Mouse (Mus musculus): ENCODE results near the gene Gm11639.

The Gm11639 gene

DNA sequence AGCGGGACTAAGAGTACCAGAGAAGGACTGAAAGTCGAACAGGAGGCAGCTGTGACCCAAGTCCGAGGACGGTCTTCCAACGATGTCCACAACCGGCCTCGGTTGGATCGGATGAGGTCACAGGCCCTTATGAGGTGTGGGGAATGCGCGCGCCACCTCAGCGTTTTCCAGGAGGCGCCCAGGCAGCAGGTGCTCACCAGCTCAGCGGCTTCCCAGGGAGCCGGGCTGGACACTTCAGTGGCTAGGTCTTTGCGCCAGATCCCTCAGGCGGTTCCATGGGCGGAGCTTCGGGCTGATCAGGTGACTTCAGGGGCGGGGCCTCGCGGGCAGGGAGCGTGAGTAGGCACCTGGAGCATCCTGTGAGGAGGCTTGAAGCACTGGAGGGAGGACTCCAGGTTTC lies at the start of gene Gm11639:
TSS of gene Gm11639 (plus strand) at position 160 of the 400 bp plus-strand sequence.
- no peak for DNase-seq

DNA sequence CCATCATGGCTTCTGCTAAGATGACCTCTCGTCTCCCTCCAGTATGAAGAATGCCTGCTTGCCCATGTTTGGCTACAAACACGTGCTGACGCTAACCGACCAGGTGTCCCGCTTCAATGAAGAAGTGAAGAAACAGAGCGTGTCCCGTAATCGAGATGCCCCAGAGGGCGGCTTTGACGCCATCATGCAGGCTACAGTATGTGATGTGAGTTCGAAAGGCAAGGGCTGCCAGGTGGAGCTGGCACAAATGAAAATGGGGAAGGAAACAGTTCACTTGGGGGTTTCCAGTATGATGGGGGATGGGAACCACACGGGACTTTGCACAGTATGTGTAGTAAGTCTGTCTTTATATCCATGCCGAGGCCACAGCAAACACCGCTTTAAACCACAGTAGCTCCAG lies 48.5 kb upstream of the Gm11639 start:
- no peak for DNase-seq

DNA sequence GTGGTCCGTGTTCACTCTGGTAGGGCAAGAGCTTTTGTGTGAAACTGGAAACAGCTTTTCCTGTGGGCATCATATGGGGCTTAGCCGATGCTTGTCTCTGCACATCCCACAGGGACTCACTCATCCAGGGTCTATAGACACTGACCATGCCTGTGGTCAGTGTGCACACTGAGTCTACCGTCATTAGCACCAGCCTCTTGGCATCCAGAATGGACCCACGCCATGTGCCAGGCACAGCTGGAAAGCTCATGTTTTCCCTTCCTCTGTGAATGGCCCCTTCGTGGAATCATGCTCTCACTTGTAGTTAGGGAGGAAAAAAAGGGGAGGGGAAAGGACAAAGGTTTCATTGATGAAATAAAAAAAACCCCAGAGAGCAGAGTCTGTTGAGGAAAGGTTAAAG lies 47.5 kb upstream of the Gm11639 start:
- no peak for DNase-seq

DNA sequence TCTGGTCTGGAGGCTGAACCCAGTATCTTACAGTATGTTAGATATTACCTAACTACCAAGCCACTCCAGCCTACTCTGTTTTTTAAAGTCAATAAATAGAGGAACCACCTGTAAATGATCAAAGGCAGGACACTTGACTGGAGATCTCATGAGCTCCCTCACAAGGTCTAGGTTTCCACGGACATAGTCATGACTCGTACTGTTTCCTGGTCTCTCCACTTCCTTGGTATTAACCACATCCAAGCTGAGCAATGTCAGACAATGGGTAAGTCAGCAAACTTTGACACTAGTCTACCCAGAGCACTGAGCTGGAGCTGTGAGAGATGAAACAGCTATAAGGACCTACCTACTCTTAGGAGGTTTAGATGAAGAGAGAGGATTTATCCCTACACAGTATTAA lies 46.6 kb upstream of the Gm11639 start:
- no peak for DNase-seq

DNA sequence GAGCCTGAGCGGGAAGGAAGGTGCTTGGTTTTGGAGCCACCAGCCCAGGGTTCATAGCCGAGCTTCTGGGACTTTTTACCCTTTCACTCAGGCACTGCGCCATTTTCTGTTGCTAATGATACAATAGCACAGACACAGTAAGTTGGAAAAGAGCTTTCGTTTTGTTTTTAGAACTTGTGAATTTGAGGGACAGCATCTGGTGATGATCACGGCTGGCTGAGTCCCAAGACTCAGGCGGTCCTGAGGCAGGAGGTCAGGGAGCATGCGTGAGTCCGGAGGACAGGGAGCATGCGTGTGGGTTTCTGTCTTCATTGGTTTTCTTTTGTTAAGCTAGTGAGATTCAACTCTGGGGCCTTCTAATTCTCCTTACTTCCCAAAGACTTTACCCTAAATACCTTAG lies 45.9 kb upstream of the Gm11639 start:
- DNase-seq, result no peak

DNA sequence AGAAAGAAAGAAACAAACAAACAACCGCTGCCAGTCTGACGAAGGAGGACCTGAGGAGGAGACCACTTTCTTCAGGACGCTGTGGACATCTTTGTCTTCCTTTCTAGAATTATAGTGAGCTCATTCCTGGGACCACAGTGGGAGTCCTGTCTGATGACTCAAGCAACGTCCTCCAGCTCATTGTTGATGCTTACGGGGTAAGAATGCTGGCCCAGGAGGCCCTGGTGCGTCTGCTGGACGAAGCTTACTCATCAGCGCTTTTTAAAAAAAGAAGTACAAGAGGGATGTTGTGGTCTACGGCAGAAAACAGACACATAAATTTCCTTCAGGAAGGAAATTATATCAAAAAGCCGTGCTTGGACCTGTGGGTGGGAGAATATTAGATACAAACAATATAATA lies 44.6 kb upstream of the Gm11639 start:
- no peak for DNase-seq

DNA sequence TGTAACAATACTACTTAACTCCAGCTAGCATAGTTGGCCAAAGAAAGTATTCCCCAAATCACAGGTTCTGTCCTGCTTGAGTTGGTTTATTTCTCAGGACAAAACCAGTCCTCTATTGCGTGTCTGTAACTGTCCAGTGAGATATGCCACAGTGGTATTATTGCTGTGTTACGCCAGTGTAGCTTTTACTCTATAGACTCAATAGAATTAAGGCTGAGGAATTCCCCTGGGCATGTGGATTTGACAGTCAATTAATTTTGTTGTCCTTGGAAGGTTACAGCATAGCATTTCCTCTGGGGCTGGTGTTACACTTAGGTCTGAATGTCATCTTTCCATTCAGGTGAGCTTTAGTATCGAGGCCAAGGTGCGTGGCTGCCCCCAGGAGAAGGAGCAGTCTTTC lies 42.3 kb upstream of the Gm11639 start:
- no peak for DNase-seq

DNA sequence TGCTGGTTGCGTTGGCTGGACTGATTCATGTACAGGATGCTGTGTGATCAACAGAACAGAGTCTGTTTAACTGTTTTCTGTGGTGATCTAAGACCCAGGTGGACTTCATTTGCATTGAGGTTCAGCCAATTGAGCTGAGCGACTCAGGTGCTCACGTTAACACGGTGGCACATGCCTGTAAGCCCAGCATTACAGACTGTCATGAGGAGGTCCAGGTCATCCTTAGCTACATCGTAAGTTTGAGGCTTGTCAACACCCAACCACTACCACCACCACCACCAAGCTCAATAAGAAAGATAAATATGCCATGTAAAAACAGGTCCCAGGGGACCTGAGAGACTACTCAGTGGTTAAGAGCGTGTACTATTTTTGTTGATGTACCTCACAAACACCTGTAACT lies 40.1 kb upstream of the Gm11639 start:
- no peak for DNase-seq

DNA sequence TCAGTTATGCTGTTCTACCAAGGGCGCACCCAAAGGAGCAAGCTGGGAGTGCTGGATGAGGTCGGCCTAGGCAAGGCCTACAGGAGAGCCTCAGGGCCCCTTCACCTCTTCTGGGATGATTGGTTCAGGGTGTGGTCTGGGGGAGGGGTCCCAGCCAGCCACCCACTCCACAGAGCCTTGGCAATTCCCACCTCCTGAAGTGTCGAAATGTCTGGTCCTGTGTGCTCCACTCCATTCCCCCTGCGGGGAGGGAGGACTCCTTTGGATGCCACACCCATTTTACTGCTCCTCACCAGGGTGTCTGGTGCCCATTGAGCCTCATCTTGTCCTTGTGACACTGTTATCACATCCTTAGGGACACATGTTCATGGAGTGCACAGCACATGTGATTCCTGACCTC lies 39.3 kb upstream of the Gm11639 start:
- DNase-seq, result no peak

DNA sequence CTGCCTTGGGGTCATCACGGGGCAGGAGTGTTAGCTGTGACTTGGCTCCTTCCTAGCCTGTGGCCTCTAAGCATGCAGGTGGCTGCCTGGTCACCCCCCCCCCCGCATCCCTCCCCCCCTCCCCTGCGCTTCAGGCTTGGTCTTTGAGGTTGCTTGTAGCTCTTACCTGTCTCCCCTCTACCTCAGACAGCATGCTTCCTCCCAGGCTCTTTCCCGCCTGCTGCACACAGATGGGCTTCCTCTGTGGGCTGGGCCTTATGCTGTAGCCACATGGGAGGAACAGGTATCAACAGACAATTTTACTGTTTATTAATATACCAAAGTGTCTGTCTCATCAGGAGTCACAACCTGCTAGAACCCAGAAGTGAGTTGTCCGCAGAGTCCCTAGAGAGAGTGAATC lies 38.9 kb upstream of the Gm11639 start:
- no peak for DNase-seq

DNA sequence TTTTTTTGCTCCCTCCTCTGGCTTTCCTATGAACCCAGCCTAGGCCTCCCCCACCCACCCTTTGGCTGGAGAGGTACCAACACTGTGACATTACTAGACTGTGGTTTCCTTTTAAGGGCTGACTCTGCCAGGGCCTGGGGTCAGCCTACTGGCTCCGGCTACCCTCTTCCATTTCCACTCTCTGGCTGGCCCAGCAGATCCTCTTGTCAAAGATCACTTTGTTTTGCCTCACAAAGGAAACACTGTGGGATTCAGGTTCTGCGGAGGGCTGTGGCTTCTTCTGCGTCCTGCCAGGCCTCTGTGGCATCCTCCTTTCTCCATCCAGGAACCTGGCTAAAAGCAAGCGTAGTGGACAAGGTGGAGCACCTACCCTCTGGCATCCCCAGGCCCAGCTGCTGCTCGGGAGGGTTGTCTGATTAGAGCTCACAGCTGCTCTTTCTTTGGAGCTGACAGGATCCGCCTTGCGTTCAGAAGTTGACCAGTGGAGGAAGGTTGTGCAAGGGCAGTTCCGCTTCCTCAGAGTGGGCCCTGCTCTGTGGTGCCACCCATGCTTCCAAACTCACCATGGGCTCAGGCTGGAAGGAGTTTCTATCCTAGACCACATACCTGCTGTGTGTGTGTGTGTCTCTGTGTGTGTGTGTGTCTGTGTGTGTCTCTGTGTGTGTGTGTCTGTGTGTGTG lies 38.2 kb upstream of the Gm11639 start:
- DNase-seq, result no peak

DNA sequence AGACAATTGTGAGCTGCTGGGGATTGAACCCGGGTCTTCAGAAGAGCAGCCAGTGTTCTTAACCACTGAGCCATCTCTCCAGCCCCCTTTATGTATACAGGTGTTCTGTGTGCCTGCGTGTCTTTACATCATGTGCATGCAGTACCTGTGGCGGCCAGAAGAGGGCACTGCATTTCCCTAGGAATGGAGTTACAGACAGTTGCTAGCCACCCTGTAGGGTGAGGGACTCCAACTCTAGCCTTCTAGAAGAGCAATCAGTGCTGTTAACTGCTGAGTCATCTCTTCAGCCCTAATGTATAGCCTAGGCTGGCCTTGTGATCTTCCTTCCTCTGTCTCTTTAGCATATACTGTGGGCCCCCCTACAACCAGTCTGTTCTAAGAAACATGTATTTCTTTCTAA lies 36.9 kb upstream of the Gm11639 start:
- peak; percentile 19 for DNase-seq

DNA sequence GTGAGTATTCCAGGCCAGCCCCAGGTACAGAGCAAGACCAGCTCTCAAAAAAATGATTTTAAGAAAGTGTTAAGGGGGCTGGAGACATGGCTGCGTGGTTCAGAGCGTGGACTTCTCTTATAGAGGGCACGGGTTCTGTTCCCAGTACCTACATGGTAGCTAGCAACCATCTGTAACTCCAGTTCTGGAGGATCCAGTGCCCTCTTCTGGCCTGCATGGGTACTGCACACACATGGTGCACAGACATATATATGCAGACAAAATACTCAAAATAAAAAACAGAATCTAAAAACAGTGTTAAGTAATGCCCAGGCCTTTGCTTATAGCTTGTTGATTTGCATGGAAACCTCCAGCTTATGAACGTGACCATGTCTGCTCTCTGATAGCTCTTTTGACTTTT lies 24.9 kb upstream of the Gm11639 start:
- no peak for DNase-seq

DNA sequence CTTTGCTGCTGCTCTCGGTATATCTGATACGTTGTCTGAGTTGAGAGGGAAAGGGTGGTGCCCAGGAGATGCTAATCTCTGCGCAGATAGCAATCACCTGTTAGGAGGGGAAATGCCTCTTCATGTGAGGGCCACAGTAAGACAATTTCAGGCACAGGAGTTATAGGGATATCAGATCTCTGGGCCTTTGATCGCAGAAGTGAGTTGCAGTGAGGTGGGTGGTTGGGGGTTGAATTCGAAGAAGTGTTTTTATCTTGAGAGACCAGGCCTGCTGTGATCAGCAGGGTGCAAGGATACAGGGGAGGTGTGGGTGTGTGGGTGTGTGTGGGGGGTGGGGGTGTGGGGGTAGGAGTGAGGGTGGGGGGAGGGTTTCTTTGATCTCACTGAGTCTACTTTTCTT lies 24.4 kb upstream of the Gm11639 start:
- no peak for DNase-seq

DNA sequence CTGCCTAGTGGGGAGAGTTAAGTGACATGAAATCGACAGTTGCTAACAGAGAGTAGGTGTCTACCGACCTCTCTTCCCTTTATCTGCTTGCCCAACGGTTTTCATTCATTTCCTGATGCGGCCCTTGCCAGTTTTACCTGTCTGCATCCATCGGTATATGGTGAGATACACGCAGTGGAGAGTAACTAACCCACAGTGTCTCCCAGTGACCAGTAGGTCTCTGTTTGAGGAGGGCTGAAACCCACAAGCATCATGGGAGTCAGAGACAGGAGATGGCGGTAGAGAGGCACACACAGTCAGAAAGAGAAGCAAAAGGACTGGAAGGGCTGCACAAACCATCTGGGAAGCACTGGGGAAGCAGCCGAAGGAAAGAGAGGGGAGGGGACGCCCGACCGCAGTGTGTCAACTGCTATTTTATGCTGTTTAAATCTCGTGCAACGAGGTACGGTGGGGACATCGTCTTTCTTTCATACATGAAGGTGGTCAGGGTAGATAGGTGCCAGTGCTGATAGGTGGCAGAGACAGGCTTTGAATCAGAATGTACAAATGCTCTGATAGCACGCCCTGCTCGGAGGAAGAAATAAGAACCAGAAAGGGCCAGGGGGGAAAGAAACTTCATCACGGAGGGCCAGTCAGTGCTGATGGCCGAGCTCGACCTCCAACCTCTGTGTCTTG lies 23.8 kb upstream of the Gm11639 start:
- DNase-seq, result no peak

DNA sequence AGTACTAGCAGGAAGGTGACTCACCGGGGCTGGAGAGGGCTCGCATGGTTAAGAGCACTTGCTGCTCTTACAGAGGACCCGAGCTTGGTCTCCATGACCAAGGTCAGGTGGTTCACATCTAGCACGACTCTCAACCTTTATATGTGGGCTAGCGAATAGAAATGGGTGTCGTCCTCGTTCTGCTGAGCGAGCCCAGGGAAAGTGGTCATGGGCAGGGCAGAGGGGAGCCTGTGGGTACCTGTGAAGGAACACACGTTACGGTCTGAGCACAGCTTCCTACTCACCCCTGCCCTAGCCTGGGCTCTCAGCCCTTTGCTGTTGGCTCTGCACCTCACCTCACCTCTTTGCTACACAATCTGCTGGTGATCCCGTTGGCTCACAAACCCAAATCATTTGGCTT lies 22.9 kb upstream of the Gm11639 start:
- no peak for DNase-seq

DNA sequence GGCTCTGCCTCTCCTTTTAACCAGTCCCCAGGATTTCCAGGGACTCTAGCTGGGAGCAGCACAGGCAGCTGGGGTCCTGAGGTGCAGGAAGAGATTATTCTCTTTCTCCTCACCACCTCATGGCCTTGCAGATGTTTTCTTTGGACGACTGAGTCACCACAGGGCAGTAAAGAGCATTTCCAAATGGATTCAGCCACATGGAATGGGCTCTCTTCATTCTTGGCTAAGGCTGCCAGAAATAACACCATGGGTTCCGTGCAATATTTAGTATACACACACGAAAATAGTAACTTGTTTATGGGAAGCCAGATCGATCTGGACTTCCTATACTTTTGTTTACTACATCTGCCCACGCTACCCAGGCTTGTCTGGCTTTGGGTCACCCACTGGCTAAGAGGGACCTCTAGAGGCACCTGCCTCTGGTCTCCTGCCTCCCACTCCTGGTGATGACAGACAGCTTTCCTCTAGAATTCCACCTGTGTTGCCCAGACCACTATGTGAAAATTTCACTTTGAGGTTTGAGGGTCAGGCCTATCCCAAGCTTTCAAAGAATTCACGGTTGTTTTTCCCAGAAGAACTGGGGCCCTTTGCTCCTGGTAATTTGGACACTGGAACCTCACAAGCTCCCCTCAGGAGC lies 22.1 kb upstream of the Gm11639 start:
- no peak for DNase-seq

DNA sequence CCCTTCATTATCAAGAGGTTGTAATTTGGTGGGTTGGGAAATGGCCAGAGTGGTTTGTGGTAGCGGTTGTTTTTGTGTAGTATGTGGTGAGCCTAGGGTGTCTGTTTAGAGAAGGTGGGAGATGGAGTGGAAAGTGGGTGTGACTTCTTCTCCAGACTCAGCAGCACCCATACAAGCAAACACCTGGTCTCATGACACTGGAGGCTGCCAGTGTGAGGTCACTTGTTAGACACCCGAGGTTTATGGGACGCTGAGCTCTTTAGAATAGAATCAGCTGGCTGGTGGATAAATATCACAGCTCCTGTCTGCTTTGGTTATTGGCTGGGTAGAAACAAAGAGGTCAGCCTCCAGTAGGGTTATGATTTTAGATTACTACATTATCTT lies 21.6 kb upstream of the Gm11639 start:
- no peak for DNase-seq

DNA sequence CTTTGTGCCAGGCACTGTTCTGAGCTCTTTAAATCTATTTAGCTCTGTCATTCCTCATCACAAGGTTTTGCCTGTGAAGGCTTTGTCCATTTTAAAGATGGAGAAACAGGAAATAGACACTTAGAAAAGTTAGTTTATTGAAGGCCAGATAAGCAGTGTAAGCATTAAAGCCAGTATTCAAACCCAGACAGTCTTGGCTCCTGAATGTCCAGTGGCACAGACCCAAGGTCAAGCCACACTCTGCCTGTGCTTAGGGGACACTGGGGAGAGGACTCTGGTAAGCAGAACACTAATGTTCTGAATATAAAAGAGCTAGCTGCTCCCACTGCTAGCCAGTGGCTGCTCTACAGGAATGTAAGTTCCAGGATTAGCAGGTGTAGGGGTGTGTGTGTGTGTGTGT lies 21.1 kb upstream of the Gm11639 start:
- DNase-seq, result no peak

DNA sequence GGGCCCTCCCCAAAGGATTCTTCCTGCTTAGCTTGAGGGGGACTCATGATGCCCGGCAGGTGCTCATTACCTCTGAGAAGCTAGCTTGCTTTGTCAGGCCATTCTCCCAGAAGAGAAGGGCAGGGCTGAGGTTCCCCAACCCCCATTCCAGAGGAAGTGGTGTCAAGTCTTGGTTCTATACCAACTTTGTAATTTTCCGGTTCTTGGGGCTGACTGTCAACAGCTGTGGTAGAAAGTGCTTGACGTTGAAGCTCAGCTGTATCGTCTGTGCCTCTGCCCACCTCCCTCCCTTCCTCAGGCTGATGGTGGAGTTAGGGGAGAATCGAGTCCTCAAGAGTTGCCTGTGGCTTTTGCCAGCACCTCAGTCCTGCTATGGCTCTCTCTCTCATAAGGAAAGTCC lies 18.1 kb upstream of the Gm11639 start:
- no peak for DNase-seq

DNA sequence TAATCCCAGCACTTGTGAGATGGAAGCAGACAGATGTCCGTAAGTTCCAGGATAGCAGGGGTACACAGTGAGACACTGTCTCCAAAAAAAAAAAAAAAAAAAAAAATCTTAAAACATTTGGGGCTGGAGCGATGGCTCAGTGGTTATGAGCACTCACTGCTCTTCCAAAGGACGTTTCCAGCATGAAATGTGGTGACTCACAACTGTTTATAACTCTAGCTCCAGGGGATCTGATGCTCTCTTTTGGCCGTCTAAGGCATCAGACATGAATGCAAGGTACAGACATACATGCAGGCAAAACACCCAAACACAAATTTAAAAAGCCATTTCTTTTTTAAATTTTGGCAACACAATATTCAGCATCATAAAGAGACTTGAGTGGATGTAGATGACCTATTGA lies 12.1 kb upstream of the Gm11639 start:
- DNase-seq, result no peak

DNA sequence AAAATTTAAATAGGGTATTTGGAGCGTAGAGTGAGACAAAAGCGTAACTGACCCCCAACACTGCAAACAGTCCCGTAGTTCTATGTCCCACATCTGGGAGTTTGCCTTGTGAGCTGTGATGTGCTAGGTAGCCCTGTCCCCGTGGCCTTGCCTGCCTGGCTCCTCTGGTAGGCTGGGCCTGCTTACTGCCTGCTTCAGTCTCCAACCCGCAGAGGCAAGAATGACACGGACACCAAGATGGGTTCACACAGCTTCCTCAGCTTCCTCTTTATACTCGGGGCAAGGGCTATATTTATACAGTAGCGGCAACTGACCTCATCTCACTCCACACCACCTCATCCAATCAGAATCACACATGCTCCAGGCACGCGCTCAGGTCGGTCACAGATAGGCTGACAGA lies 10.7 kb upstream of the Gm11639 start:
- DNase-seq, result no peak

DNA sequence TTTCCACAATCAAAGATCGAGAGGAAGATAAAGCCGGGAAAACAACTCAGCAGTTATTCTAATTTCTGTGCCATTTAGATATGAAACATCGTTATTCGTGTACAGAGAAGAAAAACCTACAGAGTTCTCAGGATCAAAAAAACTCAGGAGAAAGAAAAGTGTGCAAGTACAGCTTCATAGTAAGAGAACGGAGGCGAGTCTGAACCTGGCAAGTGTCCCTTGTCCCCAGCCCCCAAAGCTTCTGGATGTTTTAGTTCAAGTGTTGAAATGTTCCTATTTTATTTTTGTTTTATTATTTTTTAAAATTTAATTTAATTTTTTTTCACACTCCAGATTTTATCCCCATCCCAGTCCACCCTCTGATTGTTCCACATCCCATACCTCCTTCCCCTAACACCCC lies 7.7 kb downstream of the Gm11639 start:
- no peak for DNase-seq

DNA sequence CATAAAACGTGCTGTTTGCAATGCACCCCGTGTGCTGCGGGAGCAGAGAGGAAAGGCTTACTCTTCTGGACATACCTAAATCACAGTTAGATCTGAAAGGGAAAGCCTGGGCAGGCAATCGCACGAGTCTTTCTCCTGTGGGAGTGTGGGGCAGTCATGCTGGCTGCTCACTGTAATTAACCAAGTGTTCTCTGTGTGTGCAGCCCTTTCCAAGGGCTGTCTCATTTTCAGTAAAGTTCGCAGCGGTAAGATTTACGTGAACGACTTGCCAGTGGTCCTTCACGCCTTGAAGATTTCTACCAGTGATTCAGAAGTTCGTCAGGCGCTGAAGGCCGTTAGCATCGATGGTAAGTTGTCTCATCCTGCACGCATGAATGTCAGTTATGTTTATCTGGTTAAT lies 18.6 kb downstream of the Gm11639 start:
- DNase-seq, result no peak

DNA sequence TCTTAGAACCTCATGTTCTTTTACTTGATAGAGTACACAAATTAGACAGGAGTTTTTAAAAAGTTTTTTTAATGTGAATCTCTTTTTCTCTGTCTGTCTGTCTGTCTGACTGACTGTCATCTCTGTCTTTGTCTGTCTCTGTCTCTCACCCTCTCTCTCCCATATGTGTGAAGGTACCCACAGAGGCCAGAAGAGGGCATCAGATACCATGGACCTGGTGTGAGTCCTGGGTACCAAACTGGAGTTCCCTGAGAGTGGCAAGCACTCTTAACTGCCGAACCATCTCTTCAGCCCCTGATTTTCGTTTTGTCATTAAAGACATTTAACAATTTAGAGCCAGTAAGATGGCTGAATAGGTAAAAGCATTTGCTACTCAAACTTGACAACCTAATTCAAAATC lies 21.6 kb downstream of the Gm11639 start:
- DNase-seq, result no peak

Data from kidney, adult 9 months (tissue).